Mouse (Mus musculus) right cerebral cortex, adult 18-20 months (tissue): Measurements from ENCODE around the gene Plekhn1.

Experiments used
- DNase-seq: peaks from one replicate; pipeline ENCODE4 v3.0.0; 2022; ENCODE audit warnings: mixed read lengths

Gene Plekhn1

DNA sequence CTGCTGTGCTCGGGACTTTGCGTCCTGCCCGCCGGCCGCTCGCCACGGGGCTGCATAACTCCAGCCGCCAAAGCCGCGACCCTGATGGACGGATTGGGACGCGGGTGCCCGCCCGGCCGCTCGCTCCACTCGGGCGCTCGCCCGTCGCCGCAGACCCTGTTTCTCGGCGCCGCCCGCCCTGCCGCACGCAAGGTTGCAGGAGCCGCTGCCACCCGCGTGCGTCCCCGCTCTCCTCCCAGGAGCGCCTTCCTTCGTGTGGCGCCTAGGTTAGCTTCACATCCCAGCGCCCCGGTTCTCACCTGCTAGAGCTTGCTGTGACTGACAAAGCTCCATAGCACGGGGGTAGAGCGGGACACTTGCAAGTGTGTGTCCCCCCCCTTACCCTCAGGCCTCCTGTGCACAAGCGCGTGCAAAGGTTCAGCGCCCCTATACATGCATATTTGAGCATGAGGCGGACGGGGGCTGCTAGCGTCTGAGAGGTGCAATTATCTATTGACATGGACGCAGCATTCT lies at the start of gene Plekhn1:
Gene Plekhn1, minus strand, starts transcription at position 157 of the 513 bp plus-strand sequence.
- peak; percentile 78 for DNase-seq

- no peak for DNase-seq
These were observed 20.6 kb upstream of the Plekhn1 start, which contains the start of gene Samd11 for GRCm38 (mm10) chr4:156255078-156255839. Gene Samd11 (minus strand): TSS chr4:156255657.

GRCm38 (mm10) chr4:156254361-156255077 lies 19.9 kb upstream of the Plekhn1 start:
- DNase-seq = no peak

DNA sequence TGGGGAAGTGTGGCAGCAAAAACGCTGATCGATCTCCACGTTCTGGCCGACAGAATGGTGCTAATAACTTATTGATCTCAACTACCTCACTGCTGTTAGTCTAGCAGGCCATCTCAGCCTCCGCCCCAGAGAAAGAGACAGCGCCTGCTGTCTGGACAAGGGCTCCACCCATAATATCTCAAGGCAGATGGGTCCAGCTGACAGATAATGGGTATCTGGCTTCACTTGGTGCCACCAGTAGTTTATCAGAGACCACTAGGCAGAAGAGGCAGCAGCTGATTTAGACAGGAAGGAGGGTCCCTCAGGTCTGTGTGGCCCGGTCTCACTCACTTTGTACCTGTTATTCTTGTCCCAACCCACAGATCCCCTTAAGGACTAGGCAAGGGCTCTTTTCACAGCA lies 18.4 kb upstream of the Plekhn1 start:
- DNase-seq = no peak

- DNase-seq = no peak
These were observed 18.0 kb upstream of the Plekhn1 start for GRCm38 (mm10) chr4:156252619-156253018.

- no peak for DNase-seq
These were observed 17.5 kb upstream of the Plekhn1 start for GRCm38 (mm10) chr4:156252140-156252539.

GRCm38 (mm10) chr4:156251081-156251480 lies 16.4 kb upstream of the Plekhn1 start:
- DNase-seq = no peak

DNA sequence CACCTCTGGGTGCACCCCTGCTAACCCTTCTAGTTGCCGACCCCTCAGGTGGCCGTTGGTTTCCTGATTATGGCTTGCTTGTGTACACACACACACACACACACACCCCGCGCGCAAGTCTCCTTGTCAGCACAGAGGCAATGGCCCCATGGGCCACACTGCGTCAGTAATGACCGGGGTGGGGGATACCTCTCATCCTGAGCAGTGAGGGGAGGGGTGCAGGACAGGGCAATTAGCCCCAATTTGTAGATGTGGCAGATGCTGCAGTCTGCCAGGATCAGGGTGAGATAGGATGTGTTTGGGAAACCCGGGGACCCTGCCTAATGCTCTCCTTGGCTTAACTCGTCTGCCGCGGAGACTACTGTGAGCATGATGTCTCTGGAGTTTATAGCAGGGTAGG lies 14.9 kb upstream of the Plekhn1 start:
- no peak for DNase-seq

- DNase-seq = no peak
These were observed 2.2 kb upstream of the Plekhn1 start for GRCm38 (mm10) chr4:156236651-156237447.

- DNase-seq = peak; percentile 94
These were observed 1.3 kb upstream of the Plekhn1 start, which contains the start of gene Noc2l for GRCm38 (mm10) chr4:156235808-156236533. Gene Noc2l (plus strand): TSS chr4:156236010.

- no peak for DNase-seq
These were observed 708 bp upstream of the Plekhn1 start for GRCm38 (mm10) chr4:156235360-156235770.

DNA sequence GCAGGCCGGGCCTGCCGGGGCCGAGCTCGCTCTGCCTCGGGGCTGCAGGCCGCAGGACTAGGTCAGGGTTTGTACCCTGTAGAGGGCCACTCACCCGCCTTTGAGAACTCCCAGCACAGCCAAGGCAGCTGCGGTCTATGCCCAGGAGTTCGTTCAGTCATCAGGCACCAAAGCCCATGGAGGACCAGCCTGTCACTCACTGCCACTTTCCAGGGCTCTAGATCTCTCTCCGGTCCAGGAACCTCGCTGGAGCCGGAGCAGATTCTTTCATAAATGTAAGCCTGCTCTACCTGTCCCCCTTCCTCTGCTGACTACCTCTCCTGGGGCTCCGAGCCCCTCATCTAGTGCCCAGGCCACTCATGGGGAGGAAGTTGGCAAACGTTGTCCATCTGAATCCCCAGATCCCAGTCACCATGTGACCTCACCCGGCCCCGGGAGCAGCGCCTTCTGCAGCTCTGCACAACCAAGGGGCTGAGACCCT lies 596 bp downstream of the Plekhn1 start:
- DNase-seq = no peak

GRCm38 (mm10) chr4:156228393-156229024 lies 6.1 kb downstream of the Plekhn1 start:
- peak; percentile 75 for DNase-seq

GRCm38 (mm10) chr4:156227752-156228392 lies 6.8 kb downstream of the Plekhn1 start:
- DNase-seq = no peak

DNA sequence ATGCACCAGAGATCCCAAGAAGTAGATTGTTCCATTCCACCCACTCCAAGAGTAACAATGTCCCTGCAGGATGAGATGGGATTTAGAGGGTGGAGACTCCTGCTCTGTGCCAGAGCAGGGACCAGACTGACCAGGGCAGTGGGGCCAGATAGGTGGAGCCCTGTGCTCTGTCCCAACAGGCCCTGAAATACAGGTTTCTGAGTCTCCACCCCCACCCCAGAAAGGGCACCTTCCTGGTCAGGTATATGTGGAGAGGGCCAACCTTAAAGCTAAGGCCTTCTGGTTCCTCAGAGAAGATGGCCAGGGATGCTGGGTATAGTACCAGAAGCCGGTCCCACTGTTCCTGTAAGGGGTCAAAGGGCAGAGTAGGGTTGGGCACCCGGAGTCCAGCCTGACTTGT lies 10.4 kb downstream of the Plekhn1 start:
- DNase-seq = no peak

- DNase-seq = no peak
These were observed 14.7 kb downstream of the Plekhn1 start for GRCm38 (mm10) chr4:156219936-156220335.

GRCm38 (mm10) chr4:156217838-156218237 lies 16.8 kb downstream of the Plekhn1 start:
- DNase-seq = no peak

DNA sequence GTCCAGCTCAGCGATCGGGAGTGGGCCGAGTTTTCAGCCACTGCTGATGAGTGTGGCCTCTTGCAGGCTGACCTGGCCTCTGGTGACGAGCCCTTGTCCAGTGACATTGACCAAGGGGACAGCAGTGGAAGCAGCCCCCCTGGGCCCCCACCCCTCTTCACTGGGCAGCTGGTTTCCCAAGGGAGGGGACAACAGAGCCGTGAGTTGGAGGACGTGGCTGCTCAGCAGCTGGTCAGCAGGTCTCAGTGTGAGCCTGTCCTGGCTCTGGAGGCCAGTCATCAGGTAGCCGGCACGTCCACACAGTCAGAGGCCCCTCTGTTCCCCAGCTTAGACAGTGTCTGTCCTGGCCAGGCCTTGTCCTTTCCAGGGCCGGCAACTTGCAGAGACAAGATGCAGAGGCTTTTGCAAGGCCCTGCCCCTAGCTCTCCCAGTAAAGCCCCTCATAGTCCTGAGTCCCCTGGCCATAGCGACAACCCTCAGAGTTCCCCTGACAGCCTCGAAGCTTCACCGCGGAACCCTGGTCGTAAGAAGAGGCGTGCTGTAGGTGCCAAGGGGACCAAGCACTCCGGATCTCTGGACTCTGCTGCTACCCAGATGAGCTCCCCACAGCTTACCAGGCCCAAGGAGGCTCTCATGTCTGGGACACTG lies 17.5 kb downstream of the Plekhn1 start:
- no peak for DNase-seq

DNA sequence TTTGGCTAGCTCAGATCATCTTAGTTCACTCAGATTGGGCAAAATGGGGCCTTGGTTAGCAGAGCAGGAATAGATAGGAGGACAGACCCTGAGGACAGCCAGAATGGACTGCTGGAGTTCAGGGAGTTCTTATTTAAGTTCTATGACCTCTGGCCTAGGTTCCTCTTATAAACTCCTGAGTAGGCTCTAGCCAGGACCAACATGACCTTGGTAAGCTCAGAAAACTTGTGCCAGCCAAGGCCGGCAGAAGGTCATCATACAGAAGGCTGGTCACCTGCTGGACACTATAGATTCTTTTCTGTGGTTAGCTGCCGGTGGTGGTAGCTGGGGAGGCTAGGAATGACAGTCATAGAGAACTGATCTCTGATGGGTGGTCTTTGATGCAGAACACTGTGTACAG lies 18.5 kb downstream of the Plekhn1 start:
- DNase-seq = no peak

DNA sequence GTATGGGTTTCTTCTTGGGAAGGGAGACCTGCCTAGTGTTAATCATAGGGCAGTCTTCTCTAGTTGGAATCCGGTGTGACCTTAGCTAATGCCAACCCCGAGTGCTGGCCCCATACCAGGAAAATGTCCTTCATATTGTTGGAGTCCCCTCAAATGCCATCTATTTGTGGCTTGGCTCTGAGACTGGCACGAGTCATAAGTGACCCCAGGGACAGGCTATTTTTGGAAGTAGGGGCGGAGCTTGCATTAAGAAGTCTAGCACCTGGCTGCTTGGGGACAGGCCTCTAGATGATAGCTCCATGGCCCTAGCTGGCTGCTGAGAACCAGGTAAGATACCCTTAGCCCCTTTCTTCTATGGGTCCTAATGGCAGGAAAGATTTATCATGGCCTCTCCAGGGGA lies 19.0 kb downstream of the Plekhn1 start, which contains the start of gene Perm1:
Gene Perm1, plus strand, starts transcription at position 220 of the 400 bp plus-strand sequence.
- DNase-seq = no peak
